Mouse (Mus musculus) embryonic facial prominence, embryonic 12.5 days (tissue): ENCODE measurements around the gene Gck. TPM values are rescaled to one million over a fixed set of nuclear protein-coding genes. Genes with fewer than 3 reads are reported as not detected.
"Not testable (repeated sequence)": the region's sequence is repeated elsewhere in the genome, so short reads cannot be mapped to it uniquely, and the experiment has no call there.

Experiments
- ATAC-seq: fragments of 200-750 bp; cut with Nextera tagmentation; 2 replicates; pipeline ENCODE4 v1.8.0; 2017; ENCODE audit not compliant: insufficient number of reproducible peaks, insufficient read depth, low FRiP score, low TSS enrichment
- H3K27ac ChIP-seq: fragments of 300-500 bp; sonication (generic); 2 replicates; pipeline ENCODE4 v1.5.1; 2016; ENCODE audit warnings: mild to moderate bottlenecking
- H3K27me3 ChIP-seq: fragments of 300-500 bp; sonication (generic); 2 replicates; pipeline ENCODE4 v1.6.1; 2016; ENCODE audit warnings: mild to moderate bottlenecking, moderate library complexity
- H3K36me3 ChIP-seq: fragments of 300-500 bp; sonication (generic); 2 replicates; pipeline ENCODE4 v1.6.1; 2016; ENCODE audit warnings: mild to moderate bottlenecking
- H3K4me1 ChIP-seq: fragments of 300-500 bp; sonication (generic); 2 replicates; pipeline ENCODE4 v1.6.1; 2016
- H3K4me2 ChIP-seq: fragments of 300-500 bp; sonication (generic); replicated peaks from 2 replicates; pipeline ENCODE4 v1.6.1; 2016; ENCODE audit warnings: mild to moderate bottlenecking, moderate library complexity
- H3K4me3 ChIP-seq: fragments of 300-500 bp; sonication (generic); 2 replicates; pipeline ENCODE4 v1.5.1; 2016; ENCODE audit warnings: mild to moderate bottlenecking
- H3K9ac ChIP-seq: fragments of 300-500 bp; sonication (generic); 2 replicates; pipeline ENCODE4 v1.6.1; 2016; ENCODE audit warnings: mild to moderate bottlenecking, moderate library complexity
- H3K9me3 ChIP-seq: fragments of 300-500 bp; sonication (generic); 2 replicates; pipeline ENCODE4 v1.6.1; 2016; ENCODE audit warnings: mild to moderate bottlenecking, moderate library complexity
- WGBS: fragments of 180-500 bp; shearing (Covaris S2); methylation state at CpG from one replicate; pipeline ENCODE4 v1.1.7; 2016; 5-methylcytosine and 5-hydroxymethylcytosine counted together
- polyA plus RNA-seq: library from polyadenylated mRNA; unstranded; fragments of >200 nt; fragmentation: Nextera tagmentation; extraction: Ambion mirVana; gene quantifications from 2 replicates; pipeline ENCODE4 v1.2.1, GENCODE M21; 2016

Gck gene
- polyA plus RNA-seq, 1 experiment from 2014 or later = 3.5 TPM

GRCm38 (mm10) chr11:5892151-5892591, 57.7 kb downstream of the Gck start:
- Histone ChIP-seq H3K27ac (0 out of 2 replicates have a peak overlapping the region, but pooled peaks have one; percentile 23), H3K4me2 (no peak overlapping the region), H3K27me3 (peaks cover 2% of the 10 kb centered on the region; the same call in 1 of the 2 replicates), H3K9me3 (no peaks in the 10 kb centered on the region), H3K4me1 (peaks cover 35% of the 10 kb centered on the region), H3K9ac (no peak overlapping the region), H3K36me3 (no peaks in the 10 kb centered on the region), H3K4me3 (no peak overlapping the region)
- 48% methylated on average over 8 of the region's 8 CpGs for WGBS
- no peak for ATAC-seq

GRCm38 (mm10) chr11:5888563-5888962, 61.3 kb downstream of the Gck start:
- H3K9ac ChIP-seq, H3K9me3 ChIP-seq, H3K27me3 ChIP-seq, ATAC-seq, H3K4me2 ChIP-seq, H3K36me3 ChIP-seq, H3K4me3 ChIP-seq: not testable (repeated sequence)
- 50% methylated on average over 5 of the region's 5 CpGs for WGBS
- Histone ChIP-seq H3K27ac (peak overlapping the region; percentile 12; the same call in 1 of the 2 replicates), H3K4me1 (peaks cover 42% of the 10 kb centered on the region)

DNA sequence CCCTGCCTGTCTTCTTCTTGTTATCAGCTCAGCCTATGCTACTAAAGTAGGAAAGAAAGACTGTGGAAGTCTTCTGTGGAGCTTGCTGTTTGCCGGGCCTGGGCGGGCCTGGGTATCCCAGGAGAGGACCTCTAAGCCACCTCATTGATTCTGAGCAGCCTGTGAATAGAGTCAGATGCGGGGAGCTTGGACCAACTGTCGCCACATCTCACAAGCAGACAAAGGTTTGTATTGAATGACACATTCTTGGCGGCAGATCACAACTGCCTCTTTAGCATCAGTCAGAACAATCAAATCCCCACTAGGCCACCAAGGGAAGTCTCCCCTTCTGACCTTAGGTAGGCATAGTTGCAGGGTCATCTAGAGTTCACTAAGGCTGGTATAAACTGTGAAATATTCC, 62.6 kb downstream of the Gck start:
- Histone ChIP-seq H3K4me3 (no peak overlapping the region), H3K9me3 (no peaks in the 10 kb centered on the region), H3K36me3 (no peaks in the 10 kb centered on the region), H3K27ac (0 out of 2 replicates have a peak overlapping the region, but pooled peaks have one; percentile 51), H3K27me3 (no peaks in the 10 kb centered on the region), H3K4me2 (no peak overlapping the region), H3K4me1 (peaks cover 32% of the 10 kb centered on the region), H3K9ac (0 out of 2 replicates have a peak overlapping the region, but pooled peaks have one; percentile 1)
- no peak for ATAC-seq
- 46% methylated on average over 5 of the region's 5 CpGs for WGBS

- 17% methylated on average over 9 of the region's 9 CpGs for WGBS
- Histone ChIP-seq H3K9ac (no peak overlapping the region), H3K9me3 (no peaks in the 10 kb centered on the region), H3K27me3 (no peaks in the 10 kb centered on the region), H3K4me3 (no peak overlapping the region), H3K4me2 (no peak overlapping the region), H3K36me3 (no peaks in the 10 kb centered on the region), H3K4me1 (peaks cover 23% of the 10 kb centered on the region), H3K27ac (0 out of 2 replicates have a peak overlapping the region, but pooled peaks have one; percentile 51)
- ATAC-seq = no peak
These were observed 63.7 kb downstream of the Gck start for GRCm38 (mm10) chr11:5886187-5886586.

- ATAC-seq = no peak
- no peaks in the 10 kb centered on the region for H3K27me3 ChIP-seq
These were observed 67.4 kb downstream of the Gck start for GRCm38 (mm10) chr11:5882518-5882917.

DNA sequence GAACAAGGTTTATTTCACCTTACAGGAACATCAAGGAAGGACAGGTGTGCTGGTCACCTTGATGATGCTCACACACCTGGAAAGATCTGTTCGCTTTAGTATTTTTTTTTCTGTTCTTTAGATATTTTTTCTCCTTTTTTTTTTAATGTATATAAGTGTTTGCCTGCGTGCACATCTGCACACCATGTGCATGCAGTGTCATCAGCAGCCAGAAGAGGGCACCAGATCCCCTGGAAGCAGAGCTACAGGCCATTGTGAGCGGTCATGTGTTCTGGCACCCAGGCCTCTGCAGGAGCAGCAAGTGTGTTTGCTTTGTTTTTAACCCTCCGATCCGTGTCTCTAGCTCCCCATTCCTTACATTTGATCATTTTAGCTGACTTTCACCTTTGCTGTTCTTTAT, 70.0 kb downstream of the Gck start:
- no peak overlapping the region for H3K9ac ChIP-seq
- no peak overlapping the region for H3K4me2 ChIP-seq
- H3K9me3 ChIP-seq = no peaks in the 10 kb centered on the region
- no peak for ATAC-seq
- peaks cover 18% of the 10 kb centered on the region for H3K36me3 ChIP-seq
- H3K27ac ChIP-seq = no peak overlapping the region
- H3K27me3 ChIP-seq = no peaks in the 10 kb centered on the region
- H3K4me1 ChIP-seq = peaks cover 18% of the 10 kb centered on the region
- WGBS = 56% methylated on average over 5 of the region's 5 CpGs
- no peak overlapping the region for H3K4me3 ChIP-seq

More at GRCm38 (mm10) chr11:5882518-5882917, 67.4 kb downstream of the Gck start:
- 69% methylated on average over 8 of the region's 8 CpGs for whole genome bisulfite sequencing
- no peaks in the 10 kb centered on the region for H3K9me3 ChIP-seq
- no peak overlapping the region for H3K4me3 ChIP-seq
- no peak overlapping the region for H3K9ac ChIP-seq
- peaks cover 14% of the 10 kb centered on the region; the same call in 1 of the 2 replicates for H3K4me1 ChIP-seq
- H3K36me3 ChIP-seq = no peaks in the 10 kb centered on the region
- H3K4me2 ChIP-seq = no peak overlapping the region
- H3K27ac ChIP-seq = no peak overlapping the region

DNA sequence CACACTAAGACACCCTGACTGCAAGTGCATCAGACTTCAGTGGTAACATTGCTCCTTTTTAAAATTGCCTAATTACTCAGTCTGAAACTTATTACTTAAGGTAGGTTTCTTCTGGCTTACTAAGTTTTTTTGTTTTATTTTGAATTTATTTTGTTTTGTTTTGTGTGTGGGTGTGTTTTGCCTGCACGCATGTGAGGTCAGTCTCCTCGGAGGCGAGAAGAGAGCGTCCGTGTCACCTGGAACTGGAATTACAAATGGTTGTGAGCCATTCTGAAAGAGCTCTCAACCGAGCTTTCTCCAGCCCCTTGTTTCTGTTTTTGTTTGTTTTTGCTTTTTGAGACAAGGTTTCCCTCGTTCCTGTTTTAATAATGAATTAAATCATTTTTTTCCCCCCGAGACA, 71.2 kb downstream of the Gck start:
- Histone ChIP-seq H3K9me3 (no peaks in the 10 kb centered on the region), H3K27me3 (no peaks in the 10 kb centered on the region), H3K4me1 (peaks cover 18% of the 10 kb centered on the region), H3K9ac (peak overlapping the region; percentile 71; the same call in 1 of the 2 replicates), H3K4me2 (peak overlapping the region; percentile 60), H3K27ac (peak overlapping the region; percentile 89), H3K4me3 (peak overlapping the region; percentile 61), H3K36me3 (peaks cover 30% of the 10 kb centered on the region)
- 44% methylated on average over 8 of the region's 8 CpGs for WGBS
- no peak for ATAC-seq

DNA sequence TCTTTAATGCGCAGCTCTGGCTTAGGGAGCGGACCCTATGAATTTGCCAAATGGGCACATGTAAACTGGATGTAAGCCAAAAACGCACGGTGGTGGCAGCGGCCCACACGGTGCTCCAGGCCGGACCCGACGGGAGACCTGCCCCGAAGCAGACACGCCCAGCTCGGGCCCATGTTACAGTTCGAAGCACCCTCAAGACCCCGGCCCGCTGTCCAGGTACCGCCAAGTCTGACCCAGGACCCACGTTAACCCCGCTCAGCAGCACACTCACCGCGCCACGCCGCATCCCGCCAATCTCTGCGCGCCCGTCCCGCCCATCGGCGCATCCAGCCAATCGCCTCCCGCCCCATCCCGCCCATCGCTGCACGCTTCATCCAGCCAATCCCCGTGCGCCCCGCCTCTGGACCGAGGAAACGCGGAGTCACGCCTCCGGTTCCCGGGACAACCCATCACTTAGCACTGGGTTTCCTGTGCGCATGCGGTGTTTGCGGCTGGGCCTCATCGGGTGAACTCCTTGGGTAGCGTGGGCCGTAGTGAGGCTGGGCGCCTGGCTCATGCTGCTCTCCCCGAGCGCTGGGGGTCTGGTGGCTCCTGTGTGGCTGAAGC, 71.9 kb downstream of the Gck start, which contains the start of gene Pold2:
Pold2 (minus strand) TSS at position 372 of the 606 bp plus-strand sequence.
- peak within 1 kb of the TSS; percentile 71 for H3K9ac ChIP-seq
- H3K9me3 ChIP-seq = no peaks in the 10 kb centered on the region
- WGBS = under 1% methylated on average over 50 of the region's 52 CpGs
- peaks cover 37% of the 10 kb centered on the region for H3K36me3 ChIP-seq
- H3K4me2 ChIP-seq = peak within 1 kb of the TSS; percentile 60
- peak; percentile 98 for ATAC-seq
- peak within 1 kb of the TSS; percentile 89 for H3K27ac ChIP-seq
- H3K4me1 ChIP-seq = peaks cover 18% of the 10 kb centered on the region
- H3K4me3 ChIP-seq = peak within 1 kb of the TSS; percentile 61
- H3K27me3 ChIP-seq = no peaks in the 10 kb centered on the region

GRCm38 (mm10) chr11:5877421-5877820, 72.5 kb downstream of the Gck start:
- no peak for ATAC-seq
- no peak overlapping the region for H3K27ac ChIP-seq

DNA sequence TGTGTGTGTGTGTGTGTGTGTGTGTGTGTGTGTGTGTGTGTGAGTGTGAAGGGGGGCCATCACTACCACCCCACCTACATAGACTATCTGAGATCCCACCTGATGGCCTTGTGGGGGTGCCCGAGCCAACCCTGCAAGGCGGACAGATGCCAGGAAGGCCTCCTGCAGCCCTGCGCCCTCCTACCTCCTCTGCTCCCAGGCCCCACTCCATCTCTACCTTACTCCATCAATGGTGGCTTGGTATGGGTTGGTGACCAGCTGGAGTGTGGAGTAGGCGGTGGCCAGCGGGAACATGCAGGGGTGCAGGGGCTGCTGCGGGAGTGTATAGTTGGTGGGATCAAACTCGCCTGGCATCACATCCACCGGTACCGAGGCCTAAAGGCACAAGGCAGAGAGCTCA, 76.7 kb downstream of the Gck start:
- Histone ChIP-seq H3K27me3 (no peaks in the 10 kb centered on the region), H3K27ac (no peak overlapping the region), H3K9ac (no peak overlapping the region), H3K4me1 (peaks cover 18% of the 10 kb centered on the region), H3K4me2 (no peak overlapping the region), H3K9me3 (no peaks in the 10 kb centered on the region), H3K4me3 (no peak overlapping the region), H3K36me3 (peaks cover 76% of the 10 kb centered on the region)
- WGBS = 94% methylated on average over 9 of the region's 9 CpGs
- no peak for ATAC-seq

More at GRCm38 (mm10) chr11:5877421-5877820, 72.5 kb downstream of the Gck start:
- WGBS = 5% methylated on average over 5 of the region's 5 CpGs
- Histone ChIP-seq H3K4me2 (peak overlapping the region; percentile 60), H3K9ac (peak overlapping the region; percentile 71), H3K36me3 (peaks cover 43% of the 10 kb centered on the region), H3K27me3 (no peaks in the 10 kb centered on the region), H3K4me3 (peak overlapping the region; percentile 61), H3K9me3 (no peaks in the 10 kb centered on the region), H3K4me1 (peaks cover 18% of the 10 kb centered on the region)

GRCm38 (mm10) chr11:5872707-5873106, 77.2 kb downstream of the Gck start:
- Histone ChIP-seq H3K4me1 (peaks cover 18% of the 10 kb centered on the region), H3K9me3 (no peaks in the 10 kb centered on the region), H3K4me3 (no peak overlapping the region), H3K27me3 (no peaks in the 10 kb centered on the region), H3K27ac (no peak overlapping the region), H3K4me2 (no peak overlapping the region), H3K36me3 (peaks cover 76% of the 10 kb centered on the region), H3K9ac (no peak overlapping the region)
- 96% methylated on average over 11 of the region's 11 CpGs for WGBS
- ATAC-seq = no peak

GRCm38 (mm10) chr11:5870069-5870468, 79.8 kb downstream of the Gck start:
- no peak overlapping the region for H3K9ac ChIP-seq
- peaks cover 66% of the 10 kb centered on the region for H3K36me3 ChIP-seq
- no peaks in the 10 kb centered on the region for H3K27me3 ChIP-seq
- H3K27ac ChIP-seq = no peak overlapping the region
- WGBS = 93% methylated on average over 16 of the region's 16 CpGs
- no peaks in the 10 kb centered on the region for H3K4me1 ChIP-seq
- ATAC-seq = no peak
- no peak overlapping the region for H3K4me3 ChIP-seq
- H3K4me2 ChIP-seq = no peak overlapping the region
- no peaks in the 10 kb centered on the region for H3K9me3 ChIP-seq
